Mouse (Mus musculus) lung, adult 2 months (tissue): ENCODE data around the gene Kctd6.

Experiments used
- CTCF ChIP-seq: fragments of 200-500 bp; IDR thresholded peaks from 2 replicates; pipeline ENCODE4 v1.5.1; 2011; ENCODE audit warnings: mild to moderate bottlenecking, low read length, control low read depth; ENCODE audit not compliant: insufficient read depth
- POLR2A ChIP-seq: fragments of 200-500 bp; IDR thresholded peaks from 2 replicates; pipeline ENCODE4 v1.6.1; 2011; ENCODE audit warnings: low read depth, mild to moderate bottlenecking, control low read depth, low read length, borderline replicate concordance; ENCODE audit errors: extremely low read depth

DNA sequence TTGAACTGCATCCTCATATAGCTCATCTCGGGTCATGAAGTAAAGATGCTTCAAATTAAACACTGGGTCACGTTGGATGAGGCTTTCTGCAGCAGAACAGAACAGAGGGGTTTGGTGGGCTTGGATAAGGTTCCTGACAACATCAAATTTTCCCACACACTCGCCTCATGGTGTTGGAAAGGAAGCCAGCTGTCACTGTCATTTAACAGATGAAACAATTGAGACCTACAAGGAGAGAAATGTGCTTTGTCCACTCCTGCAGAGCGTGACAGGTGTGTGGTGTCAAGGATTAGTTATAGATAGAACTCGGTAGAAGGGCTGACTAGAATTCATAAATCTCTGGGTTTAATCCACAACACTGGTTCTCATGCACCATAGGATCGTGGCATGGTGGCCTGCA, 42.1 kb downstream of the Kctd6 start:
- no peak for TF ChIP-seq POLR2A
- TF ChIP-seq CTCF = no peak
